Mouse (Mus musculus) gastrocnemius, postnatal 14 days (tissue): ENCODE data around the gene Nos1ap. TPM values are rescaled to one million over a fixed set of nuclear protein-coding genes. Genes with fewer than 3 reads are reported as not detected.
A peak's percentile ranks its signal among the peaks of the same experiment; 100 is the strongest.

Source experiments
- DNase-seq: peaks from one replicate; pipeline ENCODE4 v3.0.0; 2021; ENCODE audit warnings: mixed read lengths
- intact Hi-C: fragments of 180-260 bp; cut with DNase I; formaldehyde crosslinking; loops from one replicate; pipeline ENCODE4 v1.15.1; 2025; ENCODE audit warnings: low total_unique reads
- total RNA-seq, 2 experiments: library from RNA; stranded (reverse); gene quantifications; 2 replicates each; pipeline ENCODE4 v1.2.3; 2021

Nos1ap gene
- total RNA-seq, 2 experiments from 2014 or later: 1.6 to 1.7 TPM

DNA sequence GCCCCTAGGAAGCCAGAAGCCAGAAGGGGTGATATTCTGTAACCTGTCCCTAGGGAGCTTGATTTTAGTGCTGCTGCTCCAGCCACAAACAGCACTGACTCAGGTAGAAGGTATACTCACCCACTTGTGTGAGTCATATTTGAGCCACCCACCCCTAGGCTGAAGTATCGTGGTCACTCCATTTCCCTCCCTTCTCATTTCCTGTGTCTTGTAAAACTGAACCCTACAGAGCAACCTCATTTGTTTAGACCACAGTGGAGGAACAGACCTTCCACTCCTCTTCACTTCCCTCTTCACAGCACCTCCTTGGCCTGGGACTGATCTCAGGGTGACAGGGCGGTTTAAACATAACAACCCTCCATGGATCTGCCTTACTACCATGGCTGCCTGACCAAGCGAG lies 312.6 kb downstream of the Nos1ap start, which contains the start of gene Sh2d1b1:
Gene Sh2d1b1 (plus strand): TSS at position 305 of the 400 bp plus-strand sequence.
- intact Hi-C loops: no loop called here
- no peak for DNase-seq

- no peak for DNase-seq
- intact Hi-C loops: no loop called here
Measured at GRCm38 (mm10) chr1:170273252-170273651, 316.4 kb downstream of the Nos1ap start.

DNA sequence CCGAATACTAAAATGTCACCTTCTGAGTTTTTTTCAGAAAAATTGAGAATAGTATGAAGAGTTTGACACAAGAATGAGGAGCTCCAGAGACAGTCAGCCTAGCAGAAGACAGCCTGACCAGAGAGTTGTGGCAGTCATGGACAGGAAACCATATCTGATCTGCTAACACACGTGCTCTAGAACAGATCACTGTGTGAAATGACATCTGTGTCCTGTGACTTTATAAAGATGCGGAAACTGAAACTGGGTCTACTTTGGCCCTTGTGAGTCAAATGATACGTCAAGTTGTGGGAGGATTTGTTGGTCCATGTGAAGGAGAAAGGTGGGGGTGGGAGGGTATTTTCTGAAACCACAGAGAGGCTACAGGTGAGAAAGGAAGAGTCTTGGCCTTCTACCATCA lies 319.0 kb downstream of the Nos1ap start:
- no peak for DNase-seq
- intact Hi-C loops: no loop called here

DNA sequence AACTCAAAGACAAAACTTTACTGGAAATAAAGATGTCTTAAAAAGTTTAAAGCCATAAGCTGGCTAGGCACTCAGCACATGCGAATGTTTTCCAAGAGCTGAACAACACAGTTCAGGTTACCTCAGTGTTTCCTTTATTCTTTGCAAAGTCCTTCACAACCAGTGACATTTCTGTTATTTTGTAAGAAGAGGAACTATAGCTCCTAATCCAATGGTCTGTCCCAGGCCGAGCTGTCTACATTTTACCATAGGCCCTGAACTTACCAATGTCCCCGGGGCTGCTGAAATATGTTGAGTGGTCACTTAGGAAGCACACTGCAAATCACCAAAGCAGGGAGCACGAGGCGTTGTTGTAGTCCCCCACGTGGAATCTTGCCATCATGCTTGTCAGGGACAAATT lies 319.4 kb downstream of the Nos1ap start:
- DNase-seq: no peak
- intact Hi-C loops: no loop called here

DNA sequence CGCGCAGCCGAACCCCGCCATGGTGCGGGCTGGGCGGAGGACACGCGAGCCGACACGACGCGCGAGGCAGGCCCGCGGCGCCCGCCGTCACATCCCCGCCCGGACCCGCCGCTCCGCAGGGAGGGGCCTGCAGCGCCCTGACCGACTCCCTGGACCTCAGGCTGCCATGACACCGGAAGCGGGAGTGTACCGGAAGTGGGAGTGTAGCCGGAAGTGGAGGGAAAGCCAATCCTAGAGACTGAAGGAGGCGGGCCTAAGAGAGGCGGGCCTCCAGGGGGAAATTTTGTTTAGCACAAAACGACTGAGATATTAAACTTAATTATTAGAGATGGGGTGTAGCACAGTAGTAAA lies 334.1 kb downstream of the Nos1ap start:
- intact Hi-C loops: no loop called here
- DNase-seq: peak; percentile 84

- intact Hi-C loops: no loop called here
- no peak for DNase-seq
Measured at GRCm38 (mm10) chr1:170254893-170255559, 334.6 kb downstream of the Nos1ap start.

Other genes with a start within 250 kb of the Nos1ap start
- 10 to 100 TPM; 27.6 to 35.9 TPM for gene Olfml2b, start 54.7 kb upstream of the Nos1ap start, total RNA-seq